Mouse (Mus musculus) cerebellum, adult 9-11 months (tissue): ENCODE results near the gene Fosl2.

Source experiments
- DNase-seq: peaks from one replicate; pipeline ENCODE4 v3.0.0; 2022

Fosl2 gene

DNA sequence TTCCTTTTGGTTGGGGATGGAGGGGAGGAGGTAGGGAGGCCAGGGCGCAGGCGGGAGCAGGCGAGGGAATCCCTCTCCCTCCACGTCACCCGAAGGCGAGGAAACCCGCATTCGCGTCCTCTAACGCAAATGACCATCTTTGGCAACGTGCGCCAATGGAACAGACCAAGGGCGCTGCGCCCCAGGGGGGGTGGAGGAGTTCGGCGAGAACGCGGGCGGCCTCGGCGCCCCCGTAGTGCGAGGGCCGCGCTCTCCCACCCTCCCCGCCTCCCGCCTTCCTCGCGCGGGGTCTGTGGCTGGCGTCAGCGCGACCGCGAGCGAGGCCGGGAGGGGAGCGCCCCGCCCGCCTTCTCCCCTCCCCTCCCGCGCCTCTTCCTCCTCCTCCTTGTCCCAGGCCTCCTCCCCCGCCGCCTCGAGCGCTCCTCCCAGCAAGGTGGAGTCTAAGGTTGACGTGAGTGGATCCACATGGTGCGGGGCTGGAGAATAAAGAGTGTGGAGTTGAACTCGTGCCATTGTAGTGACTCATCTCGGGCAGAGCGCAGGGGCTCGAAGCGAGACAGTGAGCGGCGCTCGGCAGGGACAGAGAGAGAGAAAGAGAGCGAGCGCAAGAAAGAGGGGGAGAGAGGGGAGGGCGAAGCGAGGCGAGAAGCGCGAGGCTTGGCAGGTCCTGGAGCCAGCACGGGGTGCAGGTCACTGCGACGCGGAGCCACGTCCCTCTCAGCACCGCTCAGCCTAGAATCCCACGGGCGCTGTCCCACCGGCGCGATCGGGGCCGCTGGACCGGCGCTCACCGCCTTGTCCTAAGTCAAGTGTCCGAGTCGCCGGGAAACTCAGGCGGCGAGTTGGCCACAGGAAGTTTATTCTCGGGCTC, at the start of gene Fosl2:
TSS of gene Fosl2 (plus strand) at position 466 of the 871 bp plus-strand sequence.
- DNase-seq: peak; percentile 96

GRCm38 (mm10) chr5:32085971-32086370, 49.6 kb upstream of the Fosl2 start:
- DNase-seq: no peak

DNA sequence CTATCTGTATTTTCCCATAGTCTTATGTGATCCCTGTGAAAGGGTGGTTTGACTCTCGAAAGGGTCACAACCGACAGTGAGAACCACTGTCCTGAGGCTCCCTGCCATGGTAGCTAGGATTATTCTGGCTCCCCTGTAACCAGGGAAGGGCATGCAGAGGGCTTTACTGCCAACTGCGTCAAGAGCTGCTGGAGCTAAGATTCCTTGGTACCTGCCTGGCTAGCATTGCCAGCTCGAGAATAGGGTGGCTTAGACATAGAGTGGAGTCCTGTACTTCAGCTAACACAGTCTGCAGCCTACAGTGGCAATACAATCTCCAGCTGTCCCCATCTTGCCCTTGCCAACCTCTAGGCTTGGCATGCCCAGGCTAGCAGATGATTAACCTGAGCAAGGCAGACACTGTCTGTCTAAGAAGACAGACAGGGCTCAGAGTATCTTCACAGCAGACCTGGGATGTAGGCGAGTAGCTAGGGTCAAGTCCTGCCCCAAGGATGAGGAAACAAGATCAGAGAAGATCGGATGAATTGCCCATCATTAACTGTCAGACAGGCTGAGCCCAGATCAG, 49.0 kb upstream of the Fosl2 start:
- no peak for DNase-seq

DNA sequence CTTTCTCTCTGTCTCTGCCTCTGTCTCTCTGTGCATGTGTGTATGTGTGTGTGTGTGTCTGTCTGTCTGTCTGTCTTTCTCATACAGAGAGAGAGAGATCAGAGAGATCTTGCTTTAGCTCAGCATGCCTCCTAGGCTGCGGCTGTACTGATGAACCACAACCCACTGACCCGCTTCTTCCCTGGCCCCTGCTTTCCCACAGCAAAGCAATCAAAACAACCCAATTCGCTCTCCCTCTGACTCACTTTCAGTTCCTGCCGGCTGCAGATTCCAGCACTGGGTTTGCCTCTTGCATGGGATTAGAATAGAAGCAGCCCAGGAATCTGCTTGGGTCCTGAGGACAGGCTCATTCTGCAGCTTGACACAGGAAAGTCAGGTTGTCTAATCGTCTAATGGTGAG, 46.1 kb upstream of the Fosl2 start:
- DNase-seq: no peak

- DNase-seq: no peak
These were observed 43.3 kb upstream of the Fosl2 start for GRCm38 (mm10) chr5:32092281-32092680.

DNA sequence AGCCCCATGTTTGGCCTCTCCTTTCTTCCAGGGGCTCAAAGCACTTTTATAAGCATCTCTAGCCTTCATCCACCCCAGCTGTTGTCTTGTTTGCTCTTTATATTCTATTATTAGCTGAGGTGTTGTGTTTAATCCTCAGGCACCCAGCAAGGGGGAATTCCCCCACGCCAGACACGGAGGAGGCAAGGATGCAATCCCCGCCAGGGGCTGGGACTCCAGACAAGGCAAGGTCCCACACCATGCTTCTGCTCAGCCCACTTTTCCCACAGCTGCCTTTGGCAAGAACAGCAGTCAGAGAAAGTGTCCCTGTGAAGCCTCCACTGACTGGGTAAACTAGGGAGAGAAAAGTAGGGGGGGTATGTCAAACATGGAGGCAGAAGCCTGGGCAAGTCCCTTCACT, 36.9 kb upstream of the Fosl2 start:
- DNase-seq: no peak

DNA sequence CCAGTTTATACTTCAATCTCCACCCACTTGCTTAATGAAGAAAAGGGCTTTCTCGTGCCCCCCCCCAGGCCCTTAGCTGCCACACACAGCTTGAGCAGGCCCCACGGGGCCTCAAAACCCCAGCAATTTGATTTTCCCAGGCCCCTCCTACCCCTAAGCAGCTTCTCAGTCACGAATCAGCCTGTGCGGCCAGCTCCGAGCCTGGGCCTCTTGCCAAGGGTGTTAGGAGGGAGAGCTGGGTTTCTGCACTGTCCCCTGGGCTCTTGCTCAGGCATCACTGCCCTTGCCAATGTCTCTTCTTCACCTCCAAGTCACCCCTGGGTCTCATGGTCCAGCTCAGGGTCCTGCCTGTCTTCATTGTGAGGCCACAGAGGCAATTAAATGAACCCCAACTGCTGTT, 33.1 kb upstream of the Fosl2 start:
- DNase-seq: peak; percentile 63

- peak; percentile 53 for DNase-seq
These were observed 32.6 kb upstream of the Fosl2 start for GRCm38 (mm10) chr5:32102971-32103431.

GRCm38 (mm10) chr5:32103545-32103944, 32.1 kb upstream of the Fosl2 start:
- DNase-seq: no peak

GRCm38 (mm10) chr5:32104119-32104990, 31.2 kb upstream of the Fosl2 start:
- peak; percentile 77 for DNase-seq

DNA sequence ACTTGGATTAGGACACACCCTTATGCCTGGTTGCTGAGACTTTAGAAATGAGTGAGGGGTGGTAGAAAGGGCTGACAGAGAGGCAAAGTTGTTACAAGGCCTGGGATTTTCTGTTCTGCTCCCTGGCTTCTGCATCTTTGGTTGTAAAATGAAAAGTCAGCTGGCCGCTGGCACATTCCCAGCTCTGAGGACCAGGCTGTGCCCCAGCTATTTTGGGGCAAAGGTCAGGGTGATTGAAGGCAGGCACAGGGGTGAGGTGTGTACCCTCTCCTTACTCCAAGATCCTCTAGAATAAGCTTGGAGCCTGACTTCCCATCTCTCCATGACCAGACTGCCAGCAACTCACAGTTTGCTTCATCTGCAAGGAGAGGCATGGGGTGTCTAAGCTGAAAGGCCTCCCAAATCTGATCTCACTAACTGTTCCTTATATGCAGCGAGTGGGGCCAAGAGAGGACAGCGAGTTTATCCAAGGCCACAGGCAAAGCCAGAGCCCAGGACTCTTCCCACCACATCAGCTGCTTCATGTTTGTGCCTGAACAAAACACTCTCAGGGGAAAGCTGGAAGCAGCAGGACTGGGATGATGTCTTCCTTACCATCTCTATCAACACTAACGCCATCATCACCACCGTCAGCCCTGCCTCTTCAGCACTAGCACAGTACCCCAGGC, 29.0 kb upstream of the Fosl2 start:
- no peak for DNase-seq

- no peak for DNase-seq
These were observed 24.9 kb upstream of the Fosl2 start for GRCm38 (mm10) chr5:32110651-32111050.

DNA sequence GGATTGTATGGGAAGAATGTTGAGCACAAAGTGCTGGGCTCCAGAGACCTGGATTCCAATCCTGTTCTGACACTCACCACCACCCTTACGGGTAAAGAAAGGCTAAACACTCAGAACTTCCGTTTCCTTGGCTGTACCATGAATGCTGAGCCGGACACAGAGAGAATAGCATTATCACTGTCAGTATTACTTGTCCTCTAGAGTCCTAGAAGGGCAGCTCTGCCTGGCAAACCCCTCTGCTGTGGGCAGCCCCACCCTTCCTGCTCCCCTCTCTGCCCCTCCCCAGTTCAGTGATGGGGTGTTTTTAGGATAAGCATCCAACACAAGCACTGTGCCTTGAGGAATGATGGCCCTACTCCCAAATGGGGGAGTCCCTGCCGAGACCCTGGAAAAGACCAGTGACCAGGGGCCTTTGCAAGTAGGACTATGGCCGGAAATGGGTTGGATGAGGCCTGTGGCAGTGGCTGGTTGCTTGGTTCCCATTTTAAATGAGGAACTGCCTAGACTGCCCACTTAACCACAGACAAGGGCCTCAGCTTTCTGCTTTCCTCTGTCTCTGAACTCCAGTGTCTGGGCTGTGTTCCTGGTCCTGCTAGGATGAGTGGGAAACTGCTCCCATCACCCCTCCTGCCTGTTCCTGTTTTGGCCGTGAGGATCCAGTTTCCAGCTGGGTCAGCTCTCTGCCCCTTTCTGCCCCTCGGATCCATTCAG, 23.2 kb upstream of the Fosl2 start:
- no peak for DNase-seq

DNA sequence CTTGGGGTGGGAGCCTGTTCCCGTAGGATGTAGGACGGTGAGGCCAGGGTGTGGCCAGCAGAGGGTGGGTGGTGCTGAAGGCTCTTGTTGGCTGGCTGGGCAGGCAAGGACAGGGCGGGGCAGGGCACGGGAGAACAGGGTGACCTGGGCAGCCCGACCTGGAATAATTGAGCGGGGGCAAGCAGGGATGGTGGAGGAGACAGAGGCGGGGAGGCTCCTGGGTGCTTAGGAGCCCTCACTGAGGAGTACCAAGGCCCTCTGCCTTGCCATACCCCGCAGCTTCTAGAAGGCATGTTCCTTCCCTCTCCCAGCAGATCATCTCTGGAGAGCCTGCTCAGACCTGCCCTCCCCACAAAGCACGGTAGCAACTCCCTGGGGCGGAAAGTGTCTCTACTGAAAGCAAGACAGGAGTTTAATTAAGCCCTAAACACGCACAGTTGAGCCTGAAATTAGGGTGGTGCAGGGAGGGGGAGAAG, 14.7 kb upstream of the Fosl2 start:
- no peak for DNase-seq

DNA sequence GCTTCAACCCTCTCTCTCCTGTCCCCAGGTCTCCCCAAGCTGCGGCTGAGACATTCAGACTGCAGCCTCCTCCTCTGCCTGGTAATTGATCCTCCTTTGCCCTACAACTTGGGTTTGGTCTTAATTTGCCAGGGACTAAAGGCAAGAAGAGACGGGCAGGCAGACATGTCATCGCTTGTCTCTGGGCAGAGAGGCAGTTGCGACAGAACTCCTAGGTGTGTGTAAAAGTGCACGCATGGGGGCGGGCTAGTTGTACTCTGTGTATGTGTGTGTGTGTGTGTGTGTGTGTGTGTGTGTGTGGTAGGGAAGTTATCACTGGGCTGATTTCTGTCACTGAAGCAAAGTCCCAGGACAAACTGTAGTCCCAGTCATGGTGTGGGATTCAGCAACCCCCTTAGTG, 13.7 kb upstream of the Fosl2 start:
- no peak for DNase-seq

- no peak for DNase-seq
These were observed 13.2 kb upstream of the Fosl2 start for GRCm38 (mm10) chr5:32122363-32122762.

GRCm38 (mm10) chr5:32124957-32125356, 10.6 kb upstream of the Fosl2 start:
- no peak for DNase-seq

DNA sequence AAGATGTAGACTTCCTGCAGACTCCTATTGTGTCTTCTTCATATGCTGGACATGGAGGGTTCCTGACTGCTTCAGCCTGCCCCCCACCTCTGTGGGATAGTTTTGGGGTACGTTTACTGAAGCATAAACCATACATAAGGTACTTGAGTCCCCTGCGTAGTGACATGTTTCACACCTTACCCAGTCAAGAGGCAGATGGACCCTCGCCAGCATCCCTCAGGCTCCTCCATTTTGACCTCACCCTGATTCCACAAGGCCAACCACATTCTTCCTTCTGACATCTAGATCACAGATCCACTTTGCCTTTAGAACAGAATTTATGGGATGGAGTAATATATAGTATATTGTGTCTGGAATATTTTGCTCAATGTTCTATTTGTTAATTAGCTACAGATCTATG, 8.4 kb upstream of the Fosl2 start:
- DNase-seq: no peak

DNA sequence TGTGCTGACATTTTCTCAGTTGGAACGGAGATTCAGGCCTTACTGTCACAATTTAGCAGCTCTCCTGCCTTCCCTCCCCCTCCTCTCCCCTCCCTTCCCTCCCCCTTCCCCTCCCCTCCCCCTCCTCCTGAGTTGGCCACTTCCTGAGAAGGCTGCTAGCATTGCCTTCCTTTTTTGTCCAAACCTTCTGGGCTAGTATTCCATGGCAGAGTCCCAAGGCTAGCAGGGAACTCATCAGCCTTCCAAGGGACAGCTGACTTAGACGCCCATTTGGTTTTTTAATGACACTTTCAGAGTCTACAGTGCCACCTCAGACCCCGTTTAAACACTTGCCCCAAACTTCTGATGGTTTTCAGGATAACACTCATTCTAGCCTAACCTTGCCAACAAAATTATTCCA, 7.7 kb upstream of the Fosl2 start:
- no peak for DNase-seq

- DNase-seq: peak; percentile 71
These were observed 2.6 kb upstream of the Fosl2 start for GRCm38 (mm10) chr5:32132971-32133501.

DNA sequence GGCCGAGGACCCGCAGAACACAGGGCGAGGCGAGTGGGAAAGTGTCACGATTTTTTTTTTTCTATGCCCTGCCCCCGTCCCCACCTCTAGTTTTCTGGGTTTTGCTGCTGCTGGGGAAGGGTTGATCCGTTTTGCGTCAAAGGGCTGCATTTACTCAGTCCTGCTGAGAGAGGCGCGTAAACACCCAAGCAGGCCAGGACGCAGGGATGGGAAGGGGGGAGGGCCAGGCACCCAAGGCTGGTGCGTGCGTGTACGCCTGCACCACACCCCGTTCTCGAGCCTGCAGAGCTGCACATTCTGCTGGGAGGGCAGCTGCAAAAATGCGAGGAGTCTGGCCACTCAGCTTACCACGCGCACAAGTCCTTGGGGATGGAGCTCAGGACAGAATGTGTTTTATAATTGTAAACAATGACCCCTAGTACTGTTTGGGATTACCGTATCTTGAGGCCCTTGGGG, 2.0 kb upstream of the Fosl2 start:
- DNase-seq: peak; percentile 81
